Mouse (Mus musculus) erythroblast, embryonic 14.5 days (primary cell): ENCODE data around the gene Gm45713.

Source experiments
- GATA1 ChIP-seq: IDR thresholded peaks from 2 replicates; pipeline ENCODE4 v1.6.1; 2012; ENCODE audit warnings: low read length, inconsistent platforms, mixed read lengths
- TAL1 ChIP-seq: IDR thresholded peaks from 3 replicates; pipeline ENCODE4 v1.6.1; 2012; ENCODE audit warnings: low read length, inconsistent platforms, mixed read lengths

DNA sequence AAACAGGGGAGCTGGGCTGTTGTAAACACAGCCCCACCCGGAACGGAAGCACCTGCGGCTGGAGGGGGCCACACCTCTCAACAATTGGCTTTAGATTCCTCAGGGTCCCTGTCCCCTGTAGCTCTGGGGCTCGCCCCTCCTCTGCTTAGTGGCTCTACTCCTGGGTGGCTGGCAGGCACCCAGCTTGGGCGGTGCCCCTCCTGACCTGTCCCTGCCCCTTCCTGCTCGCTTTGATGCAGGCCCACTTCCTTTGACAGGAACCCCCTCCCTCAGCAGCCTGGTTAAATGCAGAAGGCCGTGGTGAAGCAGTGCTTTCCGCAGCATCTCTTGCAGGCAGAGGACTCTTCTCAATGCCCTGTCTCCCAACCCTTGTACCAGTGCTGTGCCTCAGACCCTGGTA, 14.6 kb downstream of the Gm45713 start:
- TF ChIP-seq GATA1, result no peak
- TF ChIP-seq TAL1, result no peak
